Mouse (Mus musculus): ENCODE data around the gene Vkorc1l1. TPM values are rescaled to one million over a fixed set of nuclear protein-coding genes. Genes with fewer than 3 reads are reported as not detected.
A peak's percentile ranks its signal among the peaks of the same experiment; 100 is the strongest.
"Not testable (repeated sequence)": the region's sequence is repeated elsewhere in the genome, so short reads cannot be mapped to it uniquely, and the experiment has no call there.

Vkorc1l1 gene
- polyA plus RNA-seq, 1 experiment from 2014 or later = 14.5 TPM

- no peaks in the 10 kb centered on the region for H3K4me1 ChIP-seq (ENCODE audit: control insufficient read depth in 2 of 2, insufficient read depth in 2 of 2, low read length in 2 of 2)
- no peaks in the 10 kb centered on the region for H3K9me3 ChIP-seq (ENCODE audit: control insufficient read depth, low read length)
- H3K9ac ChIP-seq (ENCODE audit: low read length) = no peak overlapping the region
- ATAC-seq (ENCODE audit: insufficient number of reproducible peaks, insufficient read depth, low FRiP score, low read depth) = no peak
- H3K27me3 ChIP-seq (ENCODE audit: control insufficient read depth, insufficient read depth, low read length) = no peaks in the 10 kb centered on the region
- no peak overlapping the region for H3K4me3 ChIP-seq (ENCODE audit: control insufficient read depth in 1 of 2, insufficient read depth in 1 of 2, low read depth in 1 of 2, low read length in 2 of 2)
- H3K36me3 ChIP-seq (ENCODE audit: control insufficient read depth, insufficient read depth, low read length) = no peaks in the 10 kb centered on the region
- 69% methylated on average over 5 of the region's 5 CpGs for WGBS
- no peak overlapping the region for H3K4me2 ChIP-seq (ENCODE audit: low read length)
- no peak overlapping the region for H3K27ac ChIP-seq (replicated peaks in 1 of 2; ENCODE audit: control insufficient read depth in 1 of 2, insufficient read depth in 1 of 2, low read depth in 2 of 2, low read length in 2 of 2)
Observed at GRCm38 (mm10) chr5:129925933-129926332, 15.8 kb upstream of the Vkorc1l1 start.

GRCm38 (mm10) chr5:129929924-129930855 lies 11.6 kb upstream of the Vkorc1l1 start:
- ATAC-seq (ENCODE audit: insufficient number of reproducible peaks, insufficient read depth, low FRiP score, low read depth) = no peak
- no peak overlapping the region for H3K4me3 ChIP-seq (ENCODE audit: control insufficient read depth in 1 of 2, insufficient read depth in 1 of 2, low read depth in 1 of 2, low read length in 2 of 2)
- H3K9me3 ChIP-seq (ENCODE audit: control insufficient read depth, low read length) = no peaks in the 10 kb centered on the region
- no peaks in the 10 kb centered on the region for H3K27me3 ChIP-seq (ENCODE audit: control insufficient read depth, insufficient read depth, low read length)
- H3K27ac ChIP-seq (replicated peaks in 1 of 2; ENCODE audit: control insufficient read depth in 1 of 2, insufficient read depth in 1 of 2, low read depth in 2 of 2, low read length in 2 of 2) = no peak overlapping the region
- H3K9ac ChIP-seq (ENCODE audit: low read length) = no peak overlapping the region
- WGBS = 47% methylated on average over 9 of the region's 9 CpGs
- H3K36me3 ChIP-seq (ENCODE audit: control insufficient read depth, insufficient read depth, low read length) = no peaks in the 10 kb centered on the region
- H3K4me2 ChIP-seq (ENCODE audit: low read length) = no peak overlapping the region
- H3K4me1 ChIP-seq (ENCODE audit: control insufficient read depth in 2 of 2, insufficient read depth in 2 of 2, low read length in 2 of 2) = no peaks in the 10 kb centered on the region

GRCm38 (mm10) chr5:129936941-129937340 lies 4.8 kb upstream of the Vkorc1l1 start:
- WGBS = 53% methylated on average over 4 of the region's 4 CpGs
- no peak for ATAC-seq (ENCODE audit: insufficient number of reproducible peaks, insufficient read depth, low FRiP score, low read depth)
- no peak overlapping the region for H3K9ac ChIP-seq (ENCODE audit: low read length)

GRCm38 (mm10) chr5:129940281-129940680 lies 1.5 kb upstream of the Vkorc1l1 start:
- H3K36me3 ChIP-seq (ENCODE audit: control insufficient read depth, insufficient read depth, low read length) = no peaks in the 10 kb centered on the region; the same call in 1 of the 2 replicates
- H3K9ac ChIP-seq (ENCODE audit: low read length) = no peak overlapping the region
- 0 out of 4 replicates have a peak, but pooled peaks cover 0 to 7% of the 10 kb centered on the region in 2 experiments for H3K4me1 ChIP-seq (ENCODE audit: control insufficient read depth in 2 of 2, insufficient read depth in 2 of 2, low read length in 2 of 2)
- no peak overlapping the region for H3K4me3 ChIP-seq (ENCODE audit: control insufficient read depth in 1 of 2, insufficient read depth in 1 of 2, low read depth in 1 of 2, low read length in 2 of 2)
- 32% methylated on average over 2 of the region's 2 CpGs for WGBS
- H3K9me3 ChIP-seq (ENCODE audit: control insufficient read depth, low read length) = no peaks in the 10 kb centered on the region
- ATAC-seq (ENCODE audit: insufficient number of reproducible peaks, insufficient read depth, low FRiP score, low read depth) = no peak
- H3K27me3 ChIP-seq (ENCODE audit: control insufficient read depth, insufficient read depth, low read length) = no peaks in the 10 kb centered on the region
- no peak overlapping the region for H3K27ac ChIP-seq (replicated peaks in 1 of 2; ENCODE audit: control insufficient read depth in 1 of 2, insufficient read depth in 1 of 2, low read depth in 2 of 2, low read length in 2 of 2)
- no peak overlapping the region for H3K4me2 ChIP-seq (ENCODE audit: low read length)

More at GRCm38 (mm10) chr5:129936941-129937340, 4.8 kb upstream of the Vkorc1l1 start:
- Histone ChIP-seq H3K27me3 (ENCODE audit: control insufficient read depth, insufficient read depth, low read length) (no peaks in the 10 kb centered on the region), H3K9me3 (ENCODE audit: control insufficient read depth, low read length) (no peaks in the 10 kb centered on the region), H3K36me3 (ENCODE audit: control insufficient read depth, insufficient read depth, low read length) (no peaks in the 10 kb centered on the region), H3K4me1 (ENCODE audit: control insufficient read depth in 2 of 2, insufficient read depth in 2 of 2, low read length in 2 of 2) (no peaks in the 10 kb centered on the region), H3K4me2 (ENCODE audit: low read length) (no peak overlapping the region), H3K27ac (replicated peaks in 1 of 2; ENCODE audit: control insufficient read depth in 1 of 2, insufficient read depth in 1 of 2, low read depth in 2 of 2, low read length in 2 of 2) (no peak overlapping the region), H3K4me3 (ENCODE audit: control insufficient read depth in 1 of 2, insufficient read depth in 1 of 2, low read depth in 1 of 2, low read length in 2 of 2) (no peak overlapping the region)

GRCm38 (mm10) chr5:129940736-129941494 lies 855 bp upstream of the Vkorc1l1 start:
- Histone ChIP-seq H3K4me3 (ENCODE audit: control insufficient read depth in 1 of 2, insufficient read depth in 1 of 2, low read depth in 1 of 2, low read length in 2 of 2) (peak overlapping the region; percentile 59 to 84), H3K27ac (replicated peaks in 1 of 2; ENCODE audit: control insufficient read depth in 1 of 2, insufficient read depth in 1 of 2, low read depth in 2 of 2, low read length in 2 of 2) (peak overlapping the region in 1 of 2 experiments; percentile 34; a peak in 1 of 4 replicates), H3K4me2 (ENCODE audit: low read length) (peak overlapping the region; percentile 64), H3K4me1 (ENCODE audit: control insufficient read depth in 2 of 2, insufficient read depth in 2 of 2, low read length in 2 of 2) (0 out of 4 replicates have a peak, but pooled peaks cover 0 to 7% of the 10 kb centered on the region in 2 experiments), H3K36me3 (ENCODE audit: control insufficient read depth, insufficient read depth, low read length) (no peaks in the 10 kb centered on the region; the same call in 1 of the 2 replicates), H3K27me3 (ENCODE audit: control insufficient read depth, insufficient read depth, low read length) (no peaks in the 10 kb centered on the region), H3K9ac (ENCODE audit: low read length) (no peak overlapping the region), H3K9me3 (ENCODE audit: control insufficient read depth, low read length) (no peaks in the 10 kb centered on the region)
- ATAC-seq (ENCODE audit: insufficient number of reproducible peaks, insufficient read depth, low FRiP score, low read depth) = no peak
- 7% methylated on average over 9 of the region's 9 CpGs for WGBS

- WGBS = 2% methylated on average over 29 of the region's 82 CpGs
- peak overlapping the region; percentile 76 to 84 for H3K4me3 ChIP-seq (ENCODE audit: control insufficient read depth in 1 of 2, insufficient read depth in 1 of 2, low read depth in 1 of 2, low read length in 2 of 2)
- ATAC-seq (ENCODE audit: insufficient number of reproducible peaks, insufficient read depth, low FRiP score, low read depth) = peak; percentile 23
- H3K36me3 ChIP-seq (ENCODE audit: control insufficient read depth, insufficient read depth, low read length); H3K9me3 ChIP-seq (ENCODE audit: control insufficient read depth, low read length); H3K4me1 ChIP-seq (ENCODE audit: control insufficient read depth in 2 of 2, insufficient read depth in 2 of 2, low read length in 2 of 2); H3K27me3 ChIP-seq (ENCODE audit: control insufficient read depth, insufficient read depth, low read length): not testable (repeated sequence)
- peak overlapping the region; percentile 21 to 75; a peak in 3 of 4 replicates for H3K27ac ChIP-seq (replicated peaks in 1 of 2; ENCODE audit: control insufficient read depth in 1 of 2, insufficient read depth in 1 of 2, low read depth in 2 of 2, low read length in 2 of 2)
- peak overlapping the region; percentile 89 for H3K9ac ChIP-seq (ENCODE audit: low read length)
- H3K4me2 ChIP-seq (ENCODE audit: low read length) = peak overlapping the region; percentile 90
Observed at GRCm38 (mm10) chr5:129942073-129942939, 536 bp downstream of the Vkorc1l1 start.

GRCm38 (mm10) chr5:129943402-129943801 lies 1.6 kb downstream of the Vkorc1l1 start:
- 0 out of 4 replicates have a peak, but pooled peaks cover 0 to 7% of the 10 kb centered on the region in 2 experiments for H3K4me1 ChIP-seq (ENCODE audit: control insufficient read depth in 2 of 2, insufficient read depth in 2 of 2, low read length in 2 of 2)
- H3K9ac ChIP-seq (ENCODE audit: low read length) = no peak overlapping the region
- H3K36me3 ChIP-seq (ENCODE audit: control insufficient read depth, insufficient read depth, low read length) = no peaks in the 10 kb centered on the region; the same call in 1 of the 2 replicates
- no peak for ATAC-seq (ENCODE audit: insufficient number of reproducible peaks, insufficient read depth, low FRiP score, low read depth)
- no peak overlapping the region; a peak in 1 of 4 replicates for H3K4me3 ChIP-seq (ENCODE audit: control insufficient read depth in 1 of 2, insufficient read depth in 1 of 2, low read depth in 1 of 2, low read length in 2 of 2)
- H3K27me3 ChIP-seq (ENCODE audit: control insufficient read depth, insufficient read depth, low read length) = no peaks in the 10 kb centered on the region
- H3K27ac ChIP-seq (replicated peaks in 1 of 2; ENCODE audit: control insufficient read depth in 1 of 2, insufficient read depth in 1 of 2, low read depth in 2 of 2, low read length in 2 of 2) = no peak overlapping the region
- peak overlapping the region; percentile 90; the same call in 1 of the 2 replicates for H3K4me2 ChIP-seq (ENCODE audit: low read length)
- no peaks in the 10 kb centered on the region for H3K9me3 ChIP-seq (ENCODE audit: control insufficient read depth, low read length)
- WGBS = 50% methylated on average over 1 of the region's 1 CpGs

All from heart, embryonic 14.5 days (tissue).